Mouse (Mus musculus) heart, adult 2 months (tissue): Measurements from ENCODE around the gene Hspb9. TPM values are rescaled to one million over a fixed set of nuclear protein-coding genes. Genes with fewer than 3 reads are reported as not detected.

Experiments used
- DNase-seq, 2 experiments: peaks; one replicate each; pipeline ENCODE4 v3.0.0; 2021
- H3K27ac ChIP-seq: fragments of 200-600 bp; 2 replicates; pipeline ENCODE4 v1.8.1; 2022
- H3K27me3 ChIP-seq: fragments of 200-500 bp; 2 replicates; pipeline ENCODE4 v1.6.1; 2012; ENCODE audit warnings: mild to moderate bottlenecking, low read length, inconsistent platforms, mixed read lengths; ENCODE audit not compliant: control insufficient read depth, insufficient read depth
- H3K36me3 ChIP-seq: fragments of 200-500 bp; 2 replicates; pipeline ENCODE4 v1.6.1; 2012; ENCODE audit warnings: low read length, inconsistent platforms; ENCODE audit not compliant: control insufficient read depth, insufficient read depth
- H3K4me1 ChIP-seq: fragments of 200-500 bp; 2 replicates; pipeline ENCODE4 v1.6.1; 2011; ENCODE audit warnings: low read length; ENCODE audit not compliant: control insufficient read depth, insufficient read depth
- H3K4me3 ChIP-seq: fragments of 200-600 bp; 2 replicates; pipeline ENCODE4 v1.8.1; 2022
- H3K79me2 ChIP-seq: fragments of 200-500 bp; replicated peaks from 2 replicates; pipeline ENCODE4 v1.6.1; 2012; ENCODE audit warnings: mild to moderate bottlenecking, inconsistent platforms, low read length, moderate library complexity, mixed read lengths; ENCODE audit not compliant: control insufficient read depth, insufficient read depth
- H3K9ac ChIP-seq: fragments of 200-500 bp; 2 replicates; pipeline ENCODE4 v1.6.1; 2012; ENCODE audit warnings: low read depth, mild to moderate bottlenecking, control low read depth, inconsistent platforms, low read length, mixed read lengths
- CTCF ChIP-seq: fragments of 200-600 bp; IDR thresholded peaks from 2 replicates; pipeline ENCODE4 v1.8.1; 2022; ENCODE audit warnings: antibody characterized with exemption, mild to moderate bottlenecking, moderate library complexity
- EP300 ChIP-seq: fragments of 200-500 bp; IDR thresholded peaks from 2 replicates; pipeline ENCODE4 v1.6.1; 2011; ENCODE audit warnings: low read depth, low read length, control low read depth; ENCODE audit not compliant: insufficient read depth
- POLR2A ChIP-seq: fragments of 200-500 bp; IDR thresholded peaks from 2 replicates; pipeline ENCODE4 v1.6.1; 2011; ENCODE audit warnings: mild to moderate bottlenecking, low read depth, low read length, control low read depth; ENCODE audit not compliant: insufficient read depth
- WGBS: fragments of 180-500 bp; shearing (Covaris S2); methylation state at CpG from one replicate; pipeline ENCODE4 v1.1.7; 2018; 5-methylcytosine and 5-hydroxymethylcytosine counted together
- intact Hi-C: fragments of 180-260 bp; cut with DNase I; formaldehyde crosslinking; loops from one replicate; pipeline ENCODE4 v1.15.1; 2025
- polyA plus RNA-seq: library from polyadenylated mRNA; depleted of rRNA; stranded (reverse); fragments of >200 nt; gene quantifications from 2 replicates; pipeline ENCODE4 v1.2.3, GENCODE M21; 2012
- total RNA-seq, 2 experiments: library from RNA; stranded (reverse); gene quantifications; 2 replicates each; pipeline ENCODE4 v1.2.3; 2021

The Hspb9 gene
- total and polyA plus RNA-seq, 3 experiments, result 0.62 TPM; not detected in 2

DNA sequence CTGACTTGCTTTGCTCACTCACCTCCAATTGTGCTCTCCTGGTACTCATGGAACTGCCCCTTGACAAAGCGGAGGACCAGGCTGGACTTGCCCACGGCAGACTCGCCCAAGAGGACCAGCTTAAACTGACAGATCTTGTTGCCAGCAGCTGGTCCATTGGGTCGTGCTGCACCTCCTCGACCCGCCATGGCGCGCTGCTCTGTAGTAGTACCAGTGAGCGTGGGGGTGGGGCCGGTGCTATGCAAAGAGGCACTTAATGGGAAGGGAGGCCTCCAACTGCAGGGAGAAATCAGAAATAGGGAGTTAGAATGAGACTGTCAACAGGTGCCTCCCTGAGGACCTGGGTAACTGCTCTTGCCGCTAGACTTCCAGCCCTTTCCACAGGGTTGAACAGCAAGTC, 6.2 kb downstream of the Hspb9 start:
- H3K36me3 ChIP-seq, result peaks cover 40% of the 10 kb centered on the region
- no peak for TF ChIP-seq POLR2A
- TF ChIP-seq EP300, result no peak
- TF ChIP-seq CTCF, result no peak
- peaks cover 5% of the 10 kb centered on the region for H3K79me2 ChIP-seq
- no peaks in the 10 kb centered on the region for H3K27me3 ChIP-seq
- no peak overlapping the region for H3K4me3 ChIP-seq
- H3K27ac ChIP-seq, result peak overlapping the region; percentile 82
- no peak for DNase-seq
- no peak overlapping the region for H3K9ac ChIP-seq
- 72% methylated on average over 11 of the region's 11 CpGs for WGBS
- intact Hi-C loops, result loop anchor here (10.0 kb wide), 2 partner anchors 345 to 455 kb away; partner anchors contain the start of genes Ccr10, Cntnap1 and Plekhh3
- H3K4me1 ChIP-seq, result peaks cover 39% of the 10 kb centered on the region

GRCm38 (mm10) chr11:100720345-100720744, 6.7 kb downstream of the Hspb9 start:
- 7% methylated on average over 5 of the region's 5 CpGs for WGBS
- Histone ChIP-seq H3K79me2 (peaks cover 5% of the 10 kb centered on the region), H3K27me3 (no peaks in the 10 kb centered on the region), H3K4me1 (peaks cover 44% of the 10 kb centered on the region), H3K9ac (peak overlapping the region; percentile 7), H3K27ac (peak overlapping the region; percentile 82), H3K4me3 (no peak overlapping the region), H3K36me3 (peaks cover 43% of the 10 kb centered on the region)
- DNase-seq, result peak; percentile 41 to 53
- TF ChIP-seq EP300 (0 out of 2 replicates have a peak, but pooled peaks have one; percentile 20), POLR2A (no peak), CTCF (no peak)
- intact Hi-C loops, result loop anchor here (10.0 kb wide), 1 partner anchor 344 kb away; no protein-coding TSS in a partner anchor

DNA sequence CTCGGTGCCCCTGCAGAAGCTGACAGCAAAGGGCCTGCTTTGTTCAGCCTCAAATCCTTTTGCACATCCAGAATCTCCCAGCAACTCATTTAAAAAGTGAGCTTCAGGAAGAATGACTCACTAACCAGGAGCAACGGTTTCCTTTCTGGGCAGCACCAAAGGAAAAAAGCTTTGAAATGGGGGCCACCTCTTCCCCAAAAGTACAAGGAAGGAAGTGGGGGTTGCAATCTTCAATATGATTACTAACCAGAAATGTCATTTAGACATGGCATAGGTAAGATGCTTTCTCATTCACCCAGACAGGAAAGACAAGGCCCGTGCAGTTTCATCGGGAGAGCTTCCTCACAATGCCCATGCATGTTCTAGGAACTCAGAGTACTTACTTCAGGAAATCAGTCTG, 7.6 kb downstream of the Hspb9 start:
- intact Hi-C loops, result loop anchor here (10.0 kb wide), 1 partner anchor 344 kb away; no protein-coding TSS in a partner anchor
- Histone ChIP-seq H3K36me3 (peaks cover 45% of the 10 kb centered on the region), H3K9ac (no peak overlapping the region; the same call in 1 of the 2 replicates), H3K79me2 (peaks cover 5% of the 10 kb centered on the region), H3K27me3 (no peaks in the 10 kb centered on the region), H3K4me1 (peaks cover 49% of the 10 kb centered on the region), H3K4me3 (peak overlapping the region; percentile 11; the same call in 1 of the 2 replicates), H3K27ac (peak overlapping the region; percentile 82)
- 24% methylated on average over 4 of the region's 4 CpGs for WGBS
- TF ChIP-seq POLR2A (peak; percentile 39; the same call in 1 of the 2 replicates), CTCF (no peak)
- DNase-seq, result peak in 1 of 2 experiments; percentile 35

DNA sequence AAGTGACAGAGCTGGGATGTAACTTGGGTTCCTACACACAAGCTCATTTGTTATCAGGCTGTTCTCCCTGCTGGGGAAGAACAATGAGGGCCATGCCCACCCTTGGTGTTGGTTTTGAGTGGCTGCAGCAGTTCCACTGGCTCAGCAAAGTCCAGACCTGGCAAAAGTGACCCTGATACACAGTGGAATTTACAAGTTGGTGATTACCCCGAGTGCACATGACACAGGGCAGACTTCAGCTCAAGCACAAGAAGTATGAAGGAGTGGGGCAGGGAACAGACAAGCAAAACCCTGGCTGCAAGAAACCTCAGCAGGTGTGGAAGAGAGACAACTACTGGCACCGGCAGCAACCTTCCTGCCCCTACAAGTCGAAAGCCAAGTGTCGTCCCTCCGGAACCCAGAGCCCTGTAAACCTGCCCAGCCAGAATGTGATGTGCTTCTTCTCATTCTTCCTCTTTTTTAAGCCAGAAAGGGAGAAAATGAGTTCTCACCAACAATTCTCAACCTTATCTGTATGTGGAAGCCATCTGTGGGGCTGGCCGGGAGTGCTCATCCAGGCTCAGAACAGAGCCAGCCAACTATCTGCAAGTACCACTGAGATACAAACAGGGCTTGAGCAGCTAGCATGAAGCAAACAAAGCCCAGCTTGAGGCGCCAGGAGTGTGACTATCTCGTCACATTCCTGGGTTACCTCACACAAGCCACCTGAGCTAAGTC, 8.3 kb downstream of the Hspb9 start:
- Histone ChIP-seq H3K36me3 (peaks cover 45% of the 10 kb centered on the region), H3K27me3 (no peaks in the 10 kb centered on the region), H3K79me2 (peaks cover 5% of the 10 kb centered on the region), H3K4me3 (no peak overlapping the region), H3K27ac (peak overlapping the region; percentile 82), H3K4me1 (peaks cover 49% of the 10 kb centered on the region), H3K9ac (peak overlapping the region; percentile 59)
- WGBS, result 17% methylated on average over 8 of the region's 8 CpGs
- peak in 1 of 2 experiments; percentile 36 for DNase-seq
- intact Hi-C loops, result loop anchor here (10.0 kb wide), 1 partner anchor 343 kb away; no protein-coding TSS in a partner anchor
- TF ChIP-seq EP300 (peak; percentile 31; the same call in 1 of the 2 replicates), POLR2A (no peak)

- intact Hi-C loops, result loop anchor here (10.0 kb wide), 1 partner anchor 342 kb away; no protein-coding TSS in a partner anchor
- TF ChIP-seq POLR2A (no peak), EP300 (0 out of 2 replicates have a peak, but pooled peaks have one; percentile 1)
- 24% methylated on average over 2 of the region's 2 CpGs for WGBS
- Histone ChIP-seq H3K4me1 (peaks cover 50% of the 10 kb centered on the region), H3K27me3 (no peaks in the 10 kb centered on the region), H3K9ac (peak overlapping the region; percentile 59), H3K79me2 (peaks cover 6% of the 10 kb centered on the region), H3K4me3 (no peak overlapping the region), H3K27ac (peak overlapping the region; percentile 82), H3K36me3 (peaks cover 45% of the 10 kb centered on the region)
- no peak for DNase-seq
Measured at GRCm38 (mm10) chr11:100722493-100723028, 8.9 kb downstream of the Hspb9 start.

DNA sequence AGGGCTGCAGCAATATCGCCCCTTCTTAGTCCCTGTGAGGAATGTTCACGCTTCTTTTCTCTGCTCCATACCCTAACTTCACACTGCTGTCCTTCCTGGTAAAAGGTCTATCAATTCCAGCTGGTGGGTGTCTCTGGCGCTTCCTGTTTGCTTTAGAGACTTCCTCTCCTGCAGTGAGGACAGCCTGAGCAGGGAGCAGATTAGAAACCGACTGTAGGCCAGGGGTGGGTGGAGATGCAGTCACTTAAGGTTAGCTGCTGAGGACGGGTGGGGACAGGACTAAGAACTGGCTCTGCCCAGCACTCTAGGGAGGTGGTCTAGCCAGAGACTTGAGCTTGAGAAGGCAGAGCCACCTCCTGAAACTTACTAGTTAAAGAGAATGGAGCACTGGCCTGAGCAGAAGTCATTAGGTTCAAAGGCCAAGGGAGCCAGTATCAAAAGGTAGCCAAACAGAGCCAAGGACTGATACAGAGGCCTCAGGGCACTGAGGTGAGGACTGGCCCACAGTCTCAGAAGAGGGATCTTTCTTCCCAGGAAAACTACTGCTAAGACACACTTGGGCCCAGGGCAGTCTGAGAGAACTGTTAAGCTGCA, 11.4 kb downstream of the Hspb9 start:
- H3K4me1 ChIP-seq, result peaks cover 47% of the 10 kb centered on the region
- H3K79me2 ChIP-seq, result peaks cover 6% of the 10 kb centered on the region
- H3K4me3 ChIP-seq, result no peak overlapping the region
- intact Hi-C loops, result loop anchor here (10.0 kb wide), 1 partner anchor 340 kb away; no protein-coding TSS in a partner anchor
- peaks cover 34% of the 10 kb centered on the region for H3K36me3 ChIP-seq
- DNase-seq, result peak; percentile 49 to 62
- no peaks in the 10 kb centered on the region for H3K27me3 ChIP-seq
- TF ChIP-seq CTCF, result no peak
- no peak for TF ChIP-seq POLR2A
- TF ChIP-seq EP300, result peak; percentile 62; the same call in 1 of the 2 replicates
- peak overlapping the region; percentile 91 for H3K27ac ChIP-seq
- peak overlapping the region; percentile 32; the same call in 1 of the 2 replicates for H3K9ac ChIP-seq
- WGBS, result 21% methylated on average over 5 of the region's 5 CpGs
